Mouse (Mus musculus) layer of hippocampus, adult 18-20 months (tissue): ENCODE results near the gene Ccnl2. TPM values are rescaled to one million over a fixed set of nuclear protein-coding genes. Genes with fewer than 3 reads are reported as not detected.
A peak's percentile ranks its signal among the peaks of the same experiment; 100 is the strongest.

Experiments used
- DNase-seq, 2 experiments: peaks; one replicate each; pipeline ENCODE4 v3.0.0; 2022; ENCODE audit warnings: low spot score in 2 of 2
- microRNA-seq, 2 experiments: library from miRNA; unstranded; fragments of <30 nt; microRNA quantifications; one replicate each; pipeline ENCODE4 v1.2.0; 2021
- total RNA-seq, 2 experiments: library from RNA; stranded (reverse); gene quantifications; 2 replicates each; pipeline ENCODE4 v1.2.3; 2021

Gene Ccnl2
- total RNA-seq, 2 experiments from 2014 or later, result 70.4 to 79.3 TPM

DNA sequence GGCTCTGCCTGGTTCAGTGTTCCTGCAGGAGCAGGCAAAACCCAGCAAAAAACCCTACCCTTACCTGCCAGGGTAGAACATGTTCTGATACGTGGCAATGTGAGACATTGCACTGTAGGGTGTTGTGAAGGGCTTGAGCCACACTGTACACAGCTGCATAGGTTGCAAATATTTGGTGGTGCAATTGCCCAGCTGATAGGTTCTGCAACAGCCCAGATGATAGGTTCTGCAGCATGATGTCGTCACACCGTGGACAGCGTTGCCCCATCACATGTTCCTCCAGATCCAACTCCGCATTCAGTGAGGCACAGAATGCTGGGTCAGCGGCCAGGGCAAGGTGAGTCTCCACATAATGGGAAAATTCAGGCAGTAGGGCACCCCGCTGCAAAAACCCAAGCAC lies 49.5 kb downstream of the Ccnl2 start:
- DNase-seq, result no peak

DNA sequence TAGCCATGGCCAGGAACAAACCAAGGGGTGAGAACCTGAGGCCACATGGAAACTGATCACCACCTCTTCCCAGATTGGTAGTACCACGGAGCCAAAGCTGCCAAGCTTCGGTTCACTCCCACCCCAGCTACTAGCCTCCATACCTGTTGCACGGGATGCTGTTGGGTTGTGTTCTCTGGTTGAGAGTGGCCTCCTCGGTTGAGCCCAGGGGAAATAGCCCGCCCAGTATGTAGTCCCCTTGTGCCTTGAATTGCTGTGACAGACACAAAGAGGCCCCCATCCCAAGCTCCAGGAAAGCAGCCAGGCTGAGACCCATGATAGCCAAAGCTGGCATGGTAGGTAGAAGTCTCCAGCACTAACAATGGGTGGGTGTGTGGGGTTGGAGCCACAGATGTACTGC lies 50.7 kb downstream of the Ccnl2 start, which contains the start of gene Tas1r3:
Gene Tas1r3 (minus strand): TSS at position 362 of the 400 bp plus-strand sequence.
- no peak for DNase-seq

DNA sequence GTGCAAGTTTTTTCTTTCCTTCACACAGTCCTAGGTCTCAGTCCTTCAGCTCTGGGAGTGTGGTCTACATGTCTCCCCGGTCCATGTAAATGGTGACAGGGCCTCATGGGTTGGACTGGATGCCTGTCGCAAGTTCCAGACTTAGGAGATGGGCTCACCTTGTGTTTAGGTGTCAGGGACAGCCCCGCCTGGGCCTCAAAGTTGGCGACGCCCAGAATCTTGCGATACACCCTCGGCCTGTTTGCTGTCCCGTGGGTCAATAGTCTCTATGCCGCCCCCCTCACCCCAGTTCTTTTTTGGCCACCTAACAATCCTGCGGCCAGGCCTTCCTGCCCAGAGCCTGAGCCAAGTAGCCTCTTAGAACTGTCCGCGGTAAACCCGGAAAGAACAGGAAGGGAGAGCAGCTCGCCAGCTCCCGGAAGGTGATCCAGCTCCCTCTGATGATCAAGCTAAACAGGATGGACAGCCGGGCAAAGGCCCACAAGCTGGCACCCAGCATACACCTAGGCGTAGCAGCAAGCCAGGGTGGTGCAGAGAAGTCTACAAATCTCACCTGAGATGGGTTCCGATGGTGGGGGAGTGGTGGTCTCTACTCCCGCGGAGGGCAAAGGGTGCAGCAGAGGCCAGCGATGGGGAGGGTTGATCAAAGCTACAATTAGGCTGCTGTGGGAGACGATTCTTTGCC lies 56.5 kb downstream of the Ccnl2 start:
- DNase-seq, result no peak

DNA sequence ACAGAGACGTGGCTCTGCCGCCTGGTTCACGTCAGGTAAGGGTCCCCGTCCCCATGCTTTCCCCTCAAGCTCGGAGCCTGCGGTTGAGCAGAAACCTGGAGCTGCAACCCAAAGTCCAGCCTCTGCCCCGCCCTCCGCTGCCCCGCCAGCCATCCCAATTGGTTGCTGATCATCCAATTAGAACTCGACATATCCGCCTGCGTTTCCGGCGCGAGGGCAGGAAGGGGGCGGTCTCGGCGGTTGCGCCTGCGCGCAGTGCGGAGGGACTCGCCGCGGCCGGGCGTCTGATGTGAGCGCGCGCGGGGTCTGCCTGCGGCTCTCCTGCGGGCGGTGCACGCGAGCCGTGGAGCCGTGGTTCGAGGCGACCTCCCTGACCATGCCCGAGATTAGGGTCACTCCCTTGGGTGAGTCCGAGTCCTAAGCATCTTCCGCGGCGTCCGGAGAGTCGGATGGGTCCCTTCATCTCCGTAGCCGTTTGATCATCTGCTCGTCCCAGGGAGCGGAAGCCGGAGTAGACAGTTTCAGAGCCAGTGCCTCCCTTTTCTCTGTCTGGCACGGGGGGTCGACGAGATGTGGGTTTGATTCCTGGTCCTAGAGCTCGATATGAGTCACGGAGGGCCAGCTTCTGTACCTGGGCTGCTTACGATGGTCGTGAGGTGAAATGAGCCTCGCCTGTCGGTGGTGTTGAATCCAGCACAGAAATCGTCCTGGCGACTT lies 57.2 kb downstream of the Ccnl2 start, which contains the start of the genes Cptp and Ints11:
Gene Cptp (minus strand): TSS at position 124 of the 717 bp plus-strand sequence.
Gene Ints11 (plus strand): TSS at position 230 of the 717 bp plus-strand sequence.
- DNase-seq, result peak; percentile 96 to 97

DNA sequence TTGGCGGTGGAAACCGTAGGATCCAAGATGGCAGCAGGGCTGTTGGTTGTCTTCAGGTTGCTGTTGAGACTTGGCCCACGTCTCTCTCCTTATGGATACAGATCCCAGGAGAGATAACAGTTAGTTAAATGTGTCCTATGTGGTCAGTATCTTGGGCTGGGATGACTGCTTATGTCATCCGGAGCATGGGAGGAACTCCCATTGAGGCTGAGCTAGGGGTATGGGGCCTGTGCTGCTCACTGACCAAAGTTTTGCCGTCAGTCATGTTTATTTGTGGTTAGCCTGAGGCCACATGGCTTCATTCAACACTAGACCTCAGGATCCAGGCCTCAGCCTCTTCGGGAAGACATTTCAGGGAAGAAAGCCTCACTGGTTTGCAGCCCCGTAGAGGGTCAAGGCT lies 59.1 kb downstream of the Ccnl2 start:
- DNase-seq, result no peak

Small RNA genes within 50 kb of the gene (microRNA-seq; reads per million reads assigned to microRNA genes)
- gene Gm27743, result 0 reads per million in 2 experiments

Other genes starting within 250 kb of the Ccnl2 start
- gene Slc35e2, start 211.1 kb upstream of the Ccnl2 start, total RNA-seq, result 10 to 100 TPM; 39.3 to 42.3 TPM
- 10 to 100 TPM; 45.3 to 47.0 TPM for gene Cdk11b, start 187.6 kb upstream of the Ccnl2 start, total RNA-seq
- not detected for gene Gm10563, start 167.1 kb upstream of the Ccnl2 start, total RNA-seq
- gene Mmp23, start 159.1 kb upstream of the Ccnl2 start, total RNA-seq, result 1 to 10 TPM; 2.8 to 4.2 TPM
- gene Mib2, start 143.3 kb upstream of the Ccnl2 start, total RNA-seq, result 100 to 1,000 TPM; 106 to 112 TPM
- 10 to 100 TPM; 23.3 to 23.5 TPM for gene Fndc10, start 118.1 kb upstream of the Ccnl2 start, total RNA-seq
- gene Ssu72, start 107.7 kb upstream of the Ccnl2 start, total RNA-seq, result 10 to 100 TPM; 81.4 to 89.1 TPM
- gene Tmem240, start 77.7 kb upstream of the Ccnl2 start, total RNA-seq, result 10 to 100 TPM; 35.8 to 39.5 TPM
- gene Atad3a, start 51.4 kb upstream of the Ccnl2 start, total RNA-seq, result 10 to 100 TPM; 50.6 to 50.9 TPM
- 10 to 100 TPM; 10.4 to 11.9 TPM for gene Vwa1, start 37.8 kb upstream of the Ccnl2 start, total RNA-seq
- gene Tmem88b, start 26.6 kb upstream of the Ccnl2 start, total RNA-seq, result 10 to 100 TPM; 25.6 to 30.8 TPM
- gene Ankrd65, start 22.1 kb upstream of the Ccnl2 start, total RNA-seq, result not detected
- gene Mrpl20, start 9.6 kb upstream of the Ccnl2 start, total RNA-seq, result 10 to 100 TPM; 74.7 to 91.6 TPM
- 100 to 1,000 TPM in 1 of 2 experiments, 10 to 100 TPM in 1; 97.4 to 106 TPM for gene Aurkaip1, start 18.8 kb downstream of the Ccnl2 start, total RNA-seq
- gene Mxra8, start 27.2 kb downstream of the Ccnl2 start, total RNA-seq, result 1 to 10 TPM; 5.6 to 6.9 TPM
- gene Dvl1, start 34.9 kb downstream of the Ccnl2 start, total RNA-seq, result 10 to 100 TPM; 85.4 to 86.9 TPM
- under 1 TPM; 0.30 to 0.35 TPM for gene Tas1r3, start 50.9 kb downstream of the Ccnl2 start, total RNA-seq
- 10 to 100 TPM; 31.9 to 33.2 TPM for gene Cptp, start 57.0 kb downstream of the Ccnl2 start, total RNA-seq
- gene Ints11, start 57.1 kb downstream of the Ccnl2 start, total RNA-seq, result 10 to 100 TPM; 29.0 to 33.8 TPM
- gene Pusl1, start 79.3 kb downstream of the Ccnl2 start, total RNA-seq, result 10 to 100 TPM; 45.8 to 54.9 TPM
- gene Acap3, start 79.3 kb downstream of the Ccnl2 start, total RNA-seq, result 100 to 1,000 TPM; 105 to 120 TPM
- gene Ube2j2, start 131.3 kb downstream of the Ccnl2 start, total RNA-seq, result 10 to 100 TPM; 68.2 to 70.8 TPM
- 10 to 100 TPM; 15.7 to 16.8 TPM for gene C1qtnf12, start 149.8 kb downstream of the Ccnl2 start, total RNA-seq
- gene B3galt6, start 180.2 kb downstream of the Ccnl2 start, total RNA-seq, result 10 to 100 TPM in 1 of 2 experiments, 1 to 10 TPM in 1; 9.3 to 10.3 TPM
- gene Sdf4, start 180.4 kb downstream of the Ccnl2 start, total RNA-seq, result 100 to 1,000 TPM; 202 to 203 TPM
- 1 to 10 TPM in 1 of 2 experiments, under 1 TPM in 1; 0.94 to 1.4 TPM for gene Tnfrsf4, start 201.4 kb downstream of the Ccnl2 start, total RNA-seq
- gene Tnfrsf18, start 213.7 kb downstream of the Ccnl2 start, total RNA-seq, result not detected
- under 1 TPM; 0.33 to 0.35 TPM for gene Ttll10, start 246.9 kb downstream of the Ccnl2 start, total RNA-seq